Mouse (Mus musculus) liver, embryonic 14.5 days (tissue): ENCODE results near the gene Ppp1r2. TPM values are rescaled to one million over a fixed set of nuclear protein-coding genes. Genes with fewer than 3 reads are reported as not detected.
A peak's percentile ranks its signal among the peaks of the same experiment; 100 is the strongest.

Experiments
- ATAC-seq: fragments of 200-750 bp; cut with Nextera tagmentation; 2 replicates; pipeline ENCODE4 v1.8.0; 2017; ENCODE audit warnings: moderate number of reproducible peaks, mild to moderate bottlenecking, moderate library complexity; ENCODE audit not compliant: insufficient read depth
- DNase-seq, 3 experiments: peaks; one replicate each; pipeline ENCODE4 v3.0.0-alpha.2; 2012 to 2013; ENCODE audit warnings: low read depth in 3 of 3, low spot score in 3 of 3
- H3K27ac ChIP-seq: fragments of 300-500 bp; sonication (generic); 2 replicates; pipeline ENCODE4 v1.5.1; 2014; ENCODE audit warnings: moderate library complexity, mild to moderate bottlenecking, control low read depth, inconsistent platforms
- H3K27me3 ChIP-seq: fragments of 300-500 bp; sonication (generic); 2 replicates; pipeline ENCODE4 v1.6.1; 2014; ENCODE audit warnings: mild to moderate bottlenecking, low read length, moderate library complexity; ENCODE audit not compliant: control insufficient read depth, insufficient read depth
- H3K36me3 ChIP-seq: fragments of 300-500 bp; sonication (generic); replicated peaks from 2 replicates; pipeline ENCODE4 v1.6.1; 2014; ENCODE audit warnings: low read depth; ENCODE audit not compliant: control insufficient read depth, insufficient read depth
- H3K4me1 ChIP-seq, 2 experiments: fragments of 200-500 bp in 1 of 2; fragments of 300-500 bp in 1 of 2; sonication (generic) in 1 of 2; replicated peaks; 2 replicates each; pipeline ENCODE4 v1.6.1; 2012 to 2014; ENCODE audit warnings: antibody characterized with exemption in 1 of 2, inconsistent platforms in 1 of 2, low read length in 1 of 2; ENCODE audit not compliant: control insufficient read depth in 2 of 2, insufficient read depth in 2 of 2
- H3K4me2 ChIP-seq: fragments of 300-500 bp; sonication (generic); 2 replicates; pipeline ENCODE4 v1.6.1; 2014; ENCODE audit warnings: low read depth, mild to moderate bottlenecking, control low read depth, moderate library complexity
- H3K4me3 ChIP-seq, 2 experiments: fragments of 200-500 bp in 1 of 2; fragments of 300-500 bp in 1 of 2; sonication (generic) in 1 of 2; 2 replicates each; pipeline ENCODE4 v1.5.1; 2012 to 2014; ENCODE audit warnings: low read depth in 2 of 2, low read length in 2 of 2, mild to moderate bottlenecking in 2 of 2, control low read depth in 1 of 2, inconsistent platforms in 1 of 2, moderate library complexity in 1 of 2; ENCODE audit not compliant: insufficient read depth in 1 of 2
- H3K9ac ChIP-seq: fragments of 300-500 bp; sonication (generic); replicated peaks from 2 replicates; pipeline ENCODE4 v1.6.1; 2014; ENCODE audit warnings: mild to moderate bottlenecking, control low read depth, moderate library complexity
- H3K9me3 ChIP-seq: fragments of 300-500 bp; sonication (generic); 2 replicates; pipeline ENCODE4 v1.6.1; 2016; ENCODE audit warnings: low read length, mixed read lengths; ENCODE audit not compliant: control insufficient read depth
- CTCF ChIP-seq: IDR thresholded peaks from 2 replicates; pipeline ENCODE4 v1.5.1; 2016; ENCODE audit warnings: antibody characterized with exemption, low read depth, control low read depth
- EP300 ChIP-seq: IDR thresholded peaks from 2 replicates; pipeline ENCODE4 v1.6.1; 2016; ENCODE audit warnings: antibody characterized with exemption, low read depth
- WGBS: fragments of 180-500 bp; shearing (Covaris S2); extraction: QIAGEN DNeasy Blood & Tissue Kit; methylation state at CpG from one replicate; pipeline ENCODE4 v1.1.7; 2014; ENCODE audit not compliant: insufficient replicate concordance; 5-methylcytosine and 5-hydroxymethylcytosine counted together
- polyA plus RNA-seq, 2 experiments: library from polyadenylated mRNA; depleted of rRNA in 1 of 2; stranded (reverse) in 1 of 2; unstranded in 1 of 2; fragments of >200 nt; fragmentation: Nextera tagmentation in 1 of 2; extraction: Ambion mirVana in 1 of 2; gene quantifications; 2 replicates each; pipeline versions ENCODE4 v1.2.1 to v1.2.3; 2012 to 2014

The Ppp1r2 gene
- polyA plus RNA-seq, 2 experiments: 13.0 to 31.5 TPM

DNA sequence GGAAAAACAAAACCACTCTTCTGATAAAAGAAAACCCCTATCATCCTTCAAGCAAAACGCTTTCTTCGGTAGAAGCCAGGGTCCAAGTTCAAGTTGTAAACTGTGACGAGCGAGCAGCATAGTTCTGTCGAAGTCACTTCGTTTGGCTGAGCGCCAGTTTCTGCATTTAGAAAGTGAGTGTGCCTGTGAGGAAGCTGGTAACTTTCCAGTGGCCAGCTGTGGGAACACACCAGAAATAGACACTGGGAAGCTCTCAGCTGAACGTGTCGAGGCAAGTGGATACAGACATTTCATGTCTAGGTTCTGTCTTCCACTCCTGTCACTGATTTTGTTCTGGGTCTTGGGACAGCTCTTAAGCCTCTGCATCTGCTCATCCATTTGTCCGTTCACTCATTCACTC is 15.2 kb upstream of the Ppp1r2 start:
- Histone ChIP-seq H3K4me1 (0 out of 4 replicates have a peak, but pooled peaks cover 0 to 2% of the 10 kb centered on the region in 2 experiments), H3K9me3 (no peaks in the 10 kb centered on the region), H3K27ac (no peak overlapping the region), H3K4me3 (no peak overlapping the region), H3K4me2 (no peak overlapping the region), H3K9ac (no peak overlapping the region), H3K27me3 (no peaks in the 10 kb centered on the region), H3K36me3 (no peaks in the 10 kb centered on the region)
- WGBS: 27% methylated on average over 10 of the region's 10 CpGs
- TF ChIP-seq EP300: no peak
- TF ChIP-seq CTCF: no peak
- no peak for ATAC-seq
- DNase-seq: peak in 1 of 3 experiments; percentile 22

DNA sequence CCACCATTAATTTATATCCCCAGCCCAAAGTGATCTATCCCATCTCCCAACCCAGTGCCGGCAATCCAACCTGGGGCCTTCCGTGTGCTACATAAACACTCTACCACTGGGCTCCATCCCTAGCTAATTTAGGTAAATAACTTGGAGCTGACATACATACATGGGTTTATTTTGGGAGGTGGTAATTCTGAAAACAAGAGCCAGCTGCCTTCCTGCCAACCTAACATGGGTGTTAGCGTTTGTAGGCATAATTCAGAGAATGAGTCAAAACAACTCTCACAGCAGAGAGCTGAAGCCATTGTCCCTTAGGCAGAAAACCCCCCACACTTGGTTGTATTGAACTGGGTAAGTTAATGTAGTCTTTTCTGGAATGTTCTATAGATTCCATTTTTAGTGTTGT is 12.6 kb upstream of the Ppp1r2 start:
- no peak overlapping the region for H3K4me3 ChIP-seq

DNA sequence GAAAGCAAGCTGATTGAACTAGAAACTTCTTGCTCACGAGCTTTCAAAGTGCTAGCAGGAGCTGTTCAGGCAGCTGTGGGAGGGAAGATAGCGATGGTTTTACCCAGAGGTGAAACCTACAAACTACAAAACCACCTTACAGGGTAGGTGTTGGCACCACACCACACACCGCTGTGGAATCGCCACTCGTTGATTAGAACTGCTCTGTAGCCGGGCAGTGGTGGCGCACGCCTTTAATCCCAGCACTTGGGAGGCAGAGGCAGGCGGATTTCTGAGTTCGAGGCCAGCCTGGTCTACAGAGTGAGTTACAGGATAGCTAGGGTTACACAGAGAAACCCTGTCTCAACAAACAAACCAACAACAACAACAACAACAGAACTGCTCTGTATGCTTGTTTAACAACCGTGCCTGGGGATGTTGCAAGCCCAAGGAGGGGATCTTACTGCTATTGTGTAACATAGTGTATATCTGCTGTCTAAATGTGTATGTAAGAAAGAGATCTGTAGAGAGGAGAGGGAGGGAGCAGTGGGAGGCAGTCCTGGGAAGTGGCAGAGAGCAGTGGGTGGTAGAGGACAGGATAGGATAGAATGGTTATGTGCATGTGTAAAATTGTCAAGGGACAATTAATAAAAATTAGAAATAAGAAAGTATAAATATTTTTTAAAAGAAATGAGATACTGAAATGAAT is 11.9 kb upstream of the Ppp1r2 start:
- H3K4me1 ChIP-seq: 0 out of 4 replicates have a peak, but pooled peaks cover 0 to 2% of the 10 kb centered on the region in 2 experiments
- no peak overlapping the region for H3K4me2 ChIP-seq
- H3K9me3 ChIP-seq: no peaks in the 10 kb centered on the region
- 62% methylated on average over 11 of the region's 11 CpGs for WGBS
- H3K4me3 ChIP-seq: no peak overlapping the region
- H3K36me3 ChIP-seq: no peaks in the 10 kb centered on the region
- H3K9ac ChIP-seq: no peak overlapping the region
- no peak overlapping the region for H3K27ac ChIP-seq
- no peak for DNase-seq
- no peaks in the 10 kb centered on the region for H3K27me3 ChIP-seq
- ATAC-seq: no peak
- TF ChIP-seq EP300: no peak
- no peak for TF ChIP-seq CTCF

More for the DNA sequence above, 12.6 kb upstream of the Ppp1r2 start:
- DNase-seq (no peak), ATAC-seq (no peak)
- Histone ChIP-seq H3K4me2 (no peak overlapping the region), H3K36me3 (no peaks in the 10 kb centered on the region), H3K27me3 (no peaks in the 10 kb centered on the region), H3K9ac (no peak overlapping the region), H3K4me1 (0 out of 4 replicates have a peak, but pooled peaks cover 0 to 2% of the 10 kb centered on the region in 2 experiments), H3K9me3 (no peaks in the 10 kb centered on the region), H3K27ac (no peak overlapping the region)
- TF ChIP-seq EP300: no peak
- no peak for TF ChIP-seq CTCF
- WGBS: 70% methylated on average over 3 of the region's 3 CpGs

DNA sequence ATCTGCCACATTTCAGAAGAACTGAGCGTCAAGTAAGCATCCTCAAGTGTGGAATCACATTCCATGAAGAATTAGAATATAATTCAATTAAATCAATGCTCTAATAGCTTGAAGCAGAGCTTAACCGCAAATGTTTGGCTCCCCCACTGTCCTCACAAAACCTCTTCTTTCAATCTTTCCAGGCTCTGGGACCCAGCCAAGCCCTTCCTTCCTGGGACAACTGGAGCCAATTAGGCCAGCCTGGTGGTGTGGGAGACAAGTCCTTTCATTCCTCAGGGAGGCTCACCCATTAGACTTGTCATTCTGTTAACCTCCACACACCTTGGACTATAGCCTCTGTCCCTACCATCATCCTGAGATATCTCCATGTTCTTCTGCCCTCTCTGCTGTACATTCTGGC is 6.9 kb upstream of the Ppp1r2 start:
- no peak for DNase-seq
- Histone ChIP-seq H3K9ac (no peak overlapping the region), H3K27ac (no peak overlapping the region), H3K4me2 (no peak overlapping the region), H3K36me3 (no peaks in the 10 kb centered on the region), H3K4me1 (no peaks in the 10 kb centered on the region), H3K9me3 (no peaks in the 10 kb centered on the region), H3K27me3 (no peaks in the 10 kb centered on the region), H3K4me3 (no peak overlapping the region)
- 74% methylated on average over 2 of the region's 2 CpGs for WGBS
- no peak for ATAC-seq
- TF ChIP-seq EP300 (no peak), CTCF (no peak)

DNA sequence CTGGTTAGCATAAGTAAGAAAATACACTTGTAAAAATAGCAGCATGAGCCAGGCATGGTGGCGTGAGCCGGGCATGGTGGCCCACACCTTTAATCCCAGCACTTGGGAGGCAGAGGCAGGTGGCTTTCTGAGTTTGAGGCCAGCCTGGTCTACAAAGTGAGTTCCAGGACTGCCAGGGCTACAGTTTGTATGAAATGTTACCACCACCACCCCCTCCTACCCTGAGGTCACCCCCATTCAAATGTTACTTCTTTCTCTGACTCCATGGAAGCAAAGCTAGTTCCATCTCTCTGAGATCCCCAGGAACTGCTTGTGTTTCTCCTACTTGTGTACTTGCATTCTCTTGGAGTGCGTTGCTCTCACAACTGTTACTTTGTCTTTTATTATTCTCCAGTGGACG is 5.1 kb upstream of the Ppp1r2 start:
- no peak overlapping the region for H3K27ac ChIP-seq
- H3K4me3 ChIP-seq: no peak overlapping the region
- H3K9me3 ChIP-seq: no peaks in the 10 kb centered on the region
- DNase-seq (no peak), ATAC-seq (no peak)
- no peak for TF ChIP-seq EP300
- TF ChIP-seq CTCF: no peak
- WGBS: 80% methylated on average over 4 of the region's 4 CpGs
- peaks cover 3 to 4% of the 10 kb centered on the region in 2 experiments for H3K4me1 ChIP-seq
- H3K36me3 ChIP-seq: no peaks in the 10 kb centered on the region
- no peaks in the 10 kb centered on the region for H3K27me3 ChIP-seq
- no peak overlapping the region for H3K4me2 ChIP-seq
- H3K9ac ChIP-seq: no peak overlapping the region
